Mouse (Mus musculus) forebrain, embryonic 14.5 days (tissue): ENCODE measurements around the gene Bcar1. TPM values are rescaled to one million over a fixed set of nuclear protein-coding genes. Genes with fewer than 3 reads are reported as not detected.

Experiments used
- ATAC-seq: fragments of 200-750 bp; cut with Nextera tagmentation; 2 replicates; pipeline ENCODE4 v1.8.0; 2017; ENCODE audit warnings: mild to moderate bottlenecking, moderate library complexity
- DNase-seq: peaks from one replicate; pipeline ENCODE4 v3.0.0-alpha.2; 2015; ENCODE audit warnings: low spot score
- H3K27ac ChIP-seq: fragments of 300-500 bp; sonication (generic); 2 replicates; pipeline ENCODE4 v1.5.1; 2014; ENCODE audit warnings: low read depth, mild to moderate bottlenecking, control low read depth, low read length, moderate library complexity
- H3K27me3 ChIP-seq: fragments of 300-500 bp; sonication (generic); replicated peaks from 2 replicates; pipeline ENCODE4 v1.6.1; 2014; ENCODE audit warnings: low read length, control low read depth, mixed read lengths; ENCODE audit not compliant: control insufficient read depth, insufficient read depth
- H3K36me3 ChIP-seq: fragments of 300-500 bp; sonication (generic); 2 replicates; pipeline ENCODE4 v1.6.1; 2014; ENCODE audit warnings: low read length, control low read depth; ENCODE audit not compliant: control insufficient read depth, insufficient read depth
- H3K4me1 ChIP-seq: fragments of 300-500 bp; sonication (generic); 2 replicates; pipeline ENCODE4 v1.6.1; 2014; ENCODE audit warnings: antibody characterized with exemption, low read length, control low read depth; ENCODE audit not compliant: control insufficient read depth, insufficient read depth
- H3K4me2 ChIP-seq: fragments of 300-500 bp; sonication (generic); 2 replicates; pipeline ENCODE4 v1.6.1; 2014; ENCODE audit warnings: mild to moderate bottlenecking, control low read depth, low read length
- H3K4me3 ChIP-seq: fragments of 300-500 bp; sonication (generic); 2 replicates; pipeline ENCODE4 v1.5.1; 2014; ENCODE audit warnings: low read depth, low read length, control low read depth
- H3K9ac ChIP-seq: fragments of 300-500 bp; sonication (generic); 2 replicates; pipeline ENCODE4 v1.6.1; 2014; ENCODE audit warnings: mild to moderate bottlenecking, low read length, control low read depth, moderate library complexity
- H3K9me3 ChIP-seq: fragments of 300-500 bp; sonication (generic); replicated peaks from 2 replicates; pipeline ENCODE4 v1.6.1; 2016; ENCODE audit warnings: low read length, control low read depth, mixed read lengths; ENCODE audit not compliant: control insufficient read depth
- WGBS: fragments of 180-500 bp; shearing (Covaris S2); extraction: QIAGEN DNeasy Blood & Tissue Kit; methylation state at CpG from one replicate; pipeline ENCODE4 v1.1.7; 2014; 5-methylcytosine and 5-hydroxymethylcytosine counted together
- polyA plus RNA-seq: library from polyadenylated mRNA; unstranded; fragments of >200 nt; fragmentation: Nextera tagmentation; extraction: Ambion mirVana; gene quantifications from 2 replicates; pipeline ENCODE4 v1.2.1, GENCODE M21; 2014

The Bcar1 gene
- polyA plus RNA-seq, 1 experiment from 2014 or later = 41.2 TPM

GRCm38 (mm10) chr8:111782671-111783394, 39.2 kb upstream of the Bcar1 start:
- H3K4me2 ChIP-seq = no peak overlapping the region
- H3K4me3 ChIP-seq = no peak overlapping the region
- ATAC-seq (no peak), DNase-seq (no peak)
- no peaks in the 10 kb centered on the region for H3K27me3 ChIP-seq
- H3K4me1 ChIP-seq = peaks cover 28% of the 10 kb centered on the region
- WGBS = 57% methylated on average over 9 of the region's 9 CpGs
- no peaks in the 10 kb centered on the region for H3K9me3 ChIP-seq
- no peaks in the 10 kb centered on the region for H3K36me3 ChIP-seq
- H3K27ac ChIP-seq = 0 out of 2 replicates have a peak overlapping the region, but pooled peaks have one; percentile 28
- no peak overlapping the region for H3K9ac ChIP-seq

GRCm38 (mm10) chr8:111782161-111782560, 38.6 kb upstream of the Bcar1 start:
- Histone ChIP-seq H3K4me3 (no peak overlapping the region), H3K27ac (no peak overlapping the region), H3K9ac (no peak overlapping the region), H3K36me3 (no peaks in the 10 kb centered on the region), H3K27me3 (no peaks in the 10 kb centered on the region), H3K9me3 (no peaks in the 10 kb centered on the region), H3K4me2 (no peak overlapping the region), H3K4me1 (peaks cover 24% of the 10 kb centered on the region)
- DNase-seq = no peak
- WGBS = 77% methylated on average over 2 of the region's 2 CpGs
- ATAC-seq = no peak

GRCm38 (mm10) chr8:111780697-111781424, 37.3 kb upstream of the Bcar1 start:
- H3K27me3 ChIP-seq = no peaks in the 10 kb centered on the region
- 83% methylated on average over 10 of the region's 10 CpGs for WGBS
- no peak overlapping the region for H3K4me3 ChIP-seq
- H3K9me3 ChIP-seq = no peaks in the 10 kb centered on the region
- DNase-seq = no peak
- H3K4me2 ChIP-seq = no peak overlapping the region
- no peak overlapping the region for H3K27ac ChIP-seq
- no peak overlapping the region for H3K9ac ChIP-seq
- ATAC-seq = no peak
- H3K4me1 ChIP-seq = peaks cover 17% of the 10 kb centered on the region
- no peaks in the 10 kb centered on the region for H3K36me3 ChIP-seq

GRCm38 (mm10) chr8:111779690-111780089, 36.1 kb upstream of the Bcar1 start:
- Histone ChIP-seq H3K4me2 (no peak overlapping the region), H3K36me3 (0 out of 2 replicates have a peak, but pooled peaks cover 3% of the 10 kb centered on the region), H3K9me3 (no peaks in the 10 kb centered on the region), H3K27me3 (no peaks in the 10 kb centered on the region), H3K4me3 (no peak overlapping the region), H3K4me1 (peaks cover 17% of the 10 kb centered on the region), H3K27ac (no peak overlapping the region), H3K9ac (no peak overlapping the region)
- no peak for DNase-seq
- ATAC-seq = no peak
- 83% methylated on average over 7 of the region's 7 CpGs for WGBS

- Histone ChIP-seq H3K27me3 (no peaks in the 10 kb centered on the region), H3K9ac (no peak overlapping the region), H3K36me3 (0 out of 2 replicates have a peak, but pooled peaks cover 6% of the 10 kb centered on the region), H3K4me3 (no peak overlapping the region), H3K4me2 (no peak overlapping the region), H3K27ac (no peak overlapping the region; the same call in 1 of the 2 replicates), H3K9me3 (no peaks in the 10 kb centered on the region), H3K4me1 (peaks cover 17% of the 10 kb centered on the region)
- DNase-seq = peak; percentile 56
- peak; percentile 63; the same call in 1 of the 2 replicates for ATAC-seq
- WGBS = 48% methylated on average over 7 of the region's 7 CpGs
Observed at GRCm38 (mm10) chr8:111778801-111779200, 35.2 kb upstream of the Bcar1 start.

- H3K27ac ChIP-seq = no peak overlapping the region
- no peak overlapping the region for H3K4me2 ChIP-seq
- WGBS = 92% methylated on average over 4 of the region's 4 CpGs
- H3K27me3 ChIP-seq = no peaks in the 10 kb centered on the region
- no peak overlapping the region for H3K9ac ChIP-seq
- no peak for ATAC-seq
- H3K4me1 ChIP-seq = peaks cover 15% of the 10 kb centered on the region
- DNase-seq = no peak
- peaks cover 9% of the 10 kb centered on the region; the same call in 1 of the 2 replicates for H3K36me3 ChIP-seq
- no peaks in the 10 kb centered on the region for H3K9me3 ChIP-seq
- no peak overlapping the region for H3K4me3 ChIP-seq
Observed at GRCm38 (mm10) chr8:111776492-111776891, 32.9 kb upstream of the Bcar1 start.

- no peak for ATAC-seq
- Histone ChIP-seq H3K4me2 (no peak overlapping the region), H3K9ac (no peak overlapping the region), H3K9me3 (no peaks in the 10 kb centered on the region), H3K27ac (no peak overlapping the region), H3K4me3 (no peak overlapping the region), H3K36me3 (peaks cover 12% of the 10 kb centered on the region; the same call in 1 of the 2 replicates), H3K4me1 (peaks cover 18% of the 10 kb centered on the region), H3K27me3 (no peaks in the 10 kb centered on the region)
- 96% methylated on average over 6 of the region's 6 CpGs for WGBS
- DNase-seq = no peak
Observed at GRCm38 (mm10) chr8:111775766-111776165, 32.2 kb upstream of the Bcar1 start.

- no peaks in the 10 kb centered on the region for H3K9me3 ChIP-seq
- H3K4me1 ChIP-seq = peaks cover 20% of the 10 kb centered on the region
- ATAC-seq = no peak
- H3K4me2 ChIP-seq = no peak overlapping the region
- peaks cover 12% of the 10 kb centered on the region; the same call in 1 of the 2 replicates for H3K36me3 ChIP-seq
- H3K9ac ChIP-seq = no peak overlapping the region
- 92% methylated on average over 5 of the region's 5 CpGs for WGBS
- no peak for DNase-seq
- no peaks in the 10 kb centered on the region for H3K27me3 ChIP-seq
- H3K27ac ChIP-seq = no peak overlapping the region
- H3K4me3 ChIP-seq = no peak overlapping the region
Observed at GRCm38 (mm10) chr8:111773476-111773875, 29.9 kb upstream of the Bcar1 start.

GRCm38 (mm10) chr8:111773057-111773456, 29.4 kb upstream of the Bcar1 start:
- H3K9ac ChIP-seq = no peak overlapping the region
- H3K4me1 ChIP-seq = peaks cover 16% of the 10 kb centered on the region
- H3K4me3 ChIP-seq = no peak overlapping the region
- no peak overlapping the region for H3K27ac ChIP-seq
- DNase-seq (no peak), ATAC-seq (no peak)
- no peaks in the 10 kb centered on the region for H3K9me3 ChIP-seq
- H3K27me3 ChIP-seq = no peaks in the 10 kb centered on the region
- H3K36me3 ChIP-seq = peaks cover 12% of the 10 kb centered on the region; the same call in 1 of the 2 replicates
- 89% methylated on average over 7 of the region's 7 CpGs for WGBS
- no peak overlapping the region for H3K4me2 ChIP-seq
